Mouse (Mus musculus) spleen, postnatal 14 days (tissue): Measurements from ENCODE around the gene Samd13.

ENCODE experiments used
- DNase-seq, 2 experiments: peaks; one replicate each; pipeline ENCODE4 v3.0.0; 2021 to 2022; ENCODE audit warnings: low spot score in 2 of 2

The Samd13 gene

GRCm38 (mm10) chr3:146684811-146685675, at the start of gene Samd13:
Gene Samd13, minus strand, starts transcription at chr3:146685592.
- DNase-seq = peak in 1 of 2 experiments; percentile 15

DNA sequence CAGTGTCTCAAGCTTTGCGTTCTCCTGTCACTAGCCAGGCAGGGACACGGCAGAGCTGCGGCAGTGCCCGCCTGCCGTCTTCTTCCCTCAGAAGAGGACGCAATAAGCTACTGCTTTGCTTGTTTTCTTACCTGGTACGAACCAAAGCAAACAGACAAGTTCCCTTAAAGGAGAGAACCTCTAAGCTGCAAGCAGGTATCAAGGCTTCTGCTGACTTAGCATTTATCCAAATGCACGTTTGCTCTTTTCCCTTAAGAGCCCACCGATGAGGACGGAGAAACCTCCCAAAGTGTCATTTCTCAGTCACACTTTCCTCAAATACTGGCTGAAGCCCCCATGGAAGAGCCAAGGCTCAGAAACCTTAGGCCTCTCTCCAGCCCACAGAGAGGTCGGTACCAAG, 46.1 kb upstream of the Samd13 start:
- no peak for DNase-seq

DNA sequence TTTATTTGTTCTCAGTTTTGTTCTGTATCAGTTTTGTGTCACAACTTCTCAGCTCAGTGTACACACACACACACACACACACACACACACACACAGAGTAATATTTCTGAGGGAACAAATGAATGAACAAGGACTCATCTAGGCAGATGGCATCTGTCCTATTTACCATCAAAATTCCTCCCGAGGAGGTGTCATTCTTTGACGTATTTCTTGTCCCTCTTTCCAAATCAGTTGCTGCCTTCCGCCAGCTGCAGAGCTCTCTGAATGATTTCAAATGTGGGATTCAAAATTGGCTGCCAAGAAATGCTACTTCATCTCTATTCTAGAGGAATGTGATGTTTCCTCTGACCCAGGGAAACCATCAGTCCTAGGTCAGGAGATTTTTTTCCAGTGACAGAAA, 37.6 kb upstream of the Samd13 start:
- DNase-seq = no peak

DNA sequence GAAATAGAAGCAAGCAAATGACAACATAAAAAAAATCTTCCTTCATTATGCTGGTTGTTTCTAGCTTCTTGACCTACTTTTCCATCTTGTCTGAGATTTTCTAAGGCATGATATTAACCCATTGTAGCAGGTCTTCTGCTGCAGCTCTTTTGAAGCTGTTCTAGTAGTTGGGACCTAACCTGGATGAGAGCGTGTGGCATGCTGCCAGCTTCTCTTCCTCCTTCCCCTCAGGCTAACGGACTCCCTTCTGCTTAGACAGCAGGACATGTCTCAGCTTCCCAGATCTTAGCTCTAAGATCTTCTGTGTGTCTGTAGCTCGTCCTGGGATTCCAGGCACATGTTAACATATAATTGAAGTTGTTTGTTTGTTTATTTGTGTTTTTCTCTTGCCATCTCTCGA, 34.3 kb upstream of the Samd13 start:
- no peak for DNase-seq

DNA sequence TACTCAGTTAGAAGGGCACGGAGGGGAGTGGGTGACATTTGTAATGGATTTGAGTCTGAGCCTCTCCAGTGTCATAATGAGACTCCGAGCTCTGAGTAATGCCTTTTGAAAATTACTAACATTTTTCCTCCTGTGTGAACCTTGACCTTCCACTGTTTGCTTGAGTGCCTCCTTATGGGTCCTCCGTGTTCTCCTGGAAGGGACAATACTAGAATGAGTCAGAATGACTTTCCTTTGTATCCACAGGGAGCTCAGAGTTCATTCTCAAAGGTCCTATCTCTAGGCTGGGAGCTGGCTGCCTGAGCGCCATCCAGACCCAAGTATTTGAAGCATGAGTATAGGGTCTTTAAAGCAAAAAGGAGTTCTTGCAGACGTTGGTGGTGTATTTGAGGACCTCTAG, 32.9 kb upstream of the Samd13 start:
- DNase-seq = no peak

DNA sequence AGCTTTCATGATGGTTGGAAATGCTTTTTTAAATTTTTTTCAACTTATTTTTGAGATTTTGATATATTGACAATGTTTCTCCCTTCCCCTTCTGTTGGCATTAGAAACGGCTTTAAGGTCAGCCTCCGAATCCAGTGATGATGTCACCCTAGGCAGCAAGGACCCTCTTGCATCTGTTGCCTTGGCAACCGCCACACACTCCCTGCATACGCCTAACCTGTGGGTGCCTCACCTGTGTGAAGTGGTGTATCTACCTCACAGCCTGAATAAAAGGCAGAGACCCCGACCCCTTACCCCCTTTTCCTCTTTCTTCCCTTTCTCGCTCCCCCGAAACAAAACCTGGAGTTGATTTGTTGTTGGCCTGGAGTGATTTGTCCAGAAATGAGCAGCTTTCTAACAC, 26.9 kb upstream of the Samd13 start:
- DNase-seq = no peak

GRCm38 (mm10) chr3:146711559-146711958, 26.2 kb upstream of the Samd13 start:
- DNase-seq = no peak

GRCm38 (mm10) chr3:146711084-146711483, 25.7 kb upstream of the Samd13 start:
- DNase-seq = no peak

DNA sequence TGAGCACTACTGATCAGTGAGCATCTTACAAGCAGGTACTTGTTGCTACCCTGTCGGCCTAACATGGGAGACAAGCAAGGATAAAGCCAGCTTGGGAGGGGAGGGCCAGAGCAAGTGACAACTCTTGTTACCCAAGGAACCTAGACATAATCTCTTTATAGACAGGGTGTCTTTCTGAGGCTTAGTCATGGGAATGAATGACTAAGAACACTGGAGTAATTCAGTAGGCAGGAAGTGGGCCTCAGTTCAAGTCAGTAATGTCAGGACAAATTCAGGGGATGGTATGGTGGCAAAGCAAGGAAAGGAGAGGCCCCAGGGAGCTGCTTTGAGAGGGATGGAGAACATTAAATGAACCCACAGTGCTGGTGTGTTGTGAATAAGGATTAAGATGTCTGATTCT, 23.7 kb upstream of the Samd13 start:
- no peak for DNase-seq

- DNase-seq = no peak
Measured at GRCm38 (mm10) chr3:146708381-146708780, 23.0 kb upstream of the Samd13 start.

DNA sequence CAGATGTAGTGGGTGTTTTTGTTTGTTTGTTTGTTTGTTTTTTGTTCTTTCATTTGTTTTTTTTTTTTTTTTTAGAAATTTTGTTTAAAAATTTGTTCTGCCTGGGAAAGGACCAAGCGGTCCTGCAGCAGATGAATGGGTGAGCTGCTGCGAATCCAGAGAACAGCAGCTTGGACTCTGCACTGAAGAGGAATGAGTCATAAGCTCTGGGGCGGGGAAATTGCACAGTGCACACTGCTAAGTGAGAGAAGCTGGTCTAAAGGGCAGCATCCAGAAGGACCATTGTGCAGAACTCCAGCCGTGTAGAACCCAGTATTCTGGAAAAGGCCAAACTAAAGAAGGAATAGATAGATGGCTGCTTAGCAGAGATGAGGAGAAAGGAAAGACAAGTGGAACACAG, 18.7 kb upstream of the Samd13 start:
- DNase-seq = no peak

DNA sequence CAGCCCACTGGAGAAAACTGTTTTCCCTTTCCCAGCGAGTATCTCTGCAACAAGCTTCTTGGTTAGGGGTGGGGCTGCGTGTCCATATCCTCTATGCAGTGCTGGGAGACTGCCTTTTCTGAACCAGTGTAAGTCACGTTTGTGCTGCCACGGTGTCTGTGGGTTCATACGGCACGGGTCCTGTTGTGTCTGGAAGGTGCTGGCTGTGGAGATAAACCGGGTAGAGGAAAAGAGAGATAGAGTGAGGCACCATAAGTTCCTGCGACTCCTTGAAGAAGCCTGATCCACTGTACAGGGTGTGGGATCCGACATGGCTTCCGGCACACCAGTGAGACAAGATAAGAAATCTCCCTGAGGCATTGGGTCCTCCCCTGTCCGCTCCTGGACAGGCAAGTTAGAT, 14.7 kb upstream of the Samd13 start:
- DNase-seq = no peak

- DNase-seq = no peak
Measured at GRCm38 (mm10) chr3:146698982-146699381, 13.6 kb upstream of the Samd13 start.

DNA sequence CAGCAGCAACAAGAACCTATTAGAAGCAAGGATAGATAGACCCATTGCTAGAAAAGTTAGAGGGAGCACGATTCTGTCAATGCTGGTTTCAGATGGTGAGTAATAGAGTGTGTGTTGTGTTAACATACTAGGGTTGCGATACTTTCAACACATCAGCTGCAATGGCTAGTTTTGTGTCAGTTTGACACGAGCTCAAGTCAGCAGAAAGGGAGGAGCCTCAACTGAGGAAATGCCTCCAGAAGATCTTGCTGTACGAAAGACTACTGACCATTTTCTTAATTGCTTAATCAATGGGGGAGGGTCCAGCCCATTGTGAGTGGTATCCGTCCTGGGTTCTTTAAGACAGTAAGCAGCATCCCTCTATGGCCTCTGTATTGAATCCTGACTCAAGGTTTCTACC, 7.2 kb upstream of the Samd13 start:
- DNase-seq = no peak

DNA sequence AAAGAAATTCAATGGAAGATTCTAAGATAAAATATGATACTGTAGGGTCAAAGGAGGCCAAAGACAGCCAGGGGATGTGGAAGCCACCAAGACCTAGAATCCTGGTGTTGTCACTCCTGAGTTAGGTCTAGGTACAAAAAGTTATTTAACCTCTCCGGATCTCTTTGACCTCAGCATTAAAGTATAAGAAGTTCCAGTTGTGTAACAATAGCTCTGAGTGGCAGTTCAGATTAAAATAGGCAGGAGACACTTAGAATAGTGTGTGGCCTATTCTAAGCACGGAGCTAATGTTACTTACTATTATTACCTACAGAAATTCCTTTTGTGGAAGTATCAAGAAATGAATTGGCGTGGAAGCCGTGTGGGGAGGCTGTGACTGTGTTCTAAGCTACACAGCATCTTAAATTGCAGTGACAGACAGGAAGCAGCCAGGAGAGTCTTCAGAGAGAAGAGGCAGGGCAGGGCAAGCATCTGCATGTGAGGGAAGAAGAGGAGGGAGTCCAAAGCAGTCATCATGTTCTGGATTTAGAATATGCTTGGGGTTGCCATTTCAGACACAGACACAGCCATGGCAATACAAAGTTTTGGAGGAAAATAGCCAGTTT, 1.8 kb upstream of the Samd13 start:
- DNase-seq = no peak

GRCm38 (mm10) chr3:146686428-146686827, 1.0 kb upstream of the Samd13 start:
- no peak for DNase-seq

DNA sequence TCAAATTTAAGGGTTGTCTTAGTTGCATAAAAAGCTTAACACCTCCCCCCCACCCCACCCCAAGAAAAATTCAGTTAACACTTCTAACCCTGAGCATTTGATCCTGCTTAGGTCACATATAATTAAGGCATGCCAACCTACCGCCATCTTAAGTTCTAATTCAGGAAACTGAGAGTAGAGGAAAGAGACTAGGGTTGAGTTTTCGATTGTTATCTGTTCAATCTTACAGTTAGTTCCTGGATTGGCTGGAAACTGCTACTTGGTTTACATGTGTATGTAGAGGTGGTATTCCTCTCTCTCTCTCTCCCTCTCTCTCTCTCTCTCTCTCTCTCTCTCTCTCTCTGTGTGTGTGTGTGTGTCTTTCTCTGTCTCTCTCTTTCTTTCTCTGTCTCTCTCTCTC, 2.3 kb downstream of the Samd13 start:
- no peak for DNase-seq

DNA sequence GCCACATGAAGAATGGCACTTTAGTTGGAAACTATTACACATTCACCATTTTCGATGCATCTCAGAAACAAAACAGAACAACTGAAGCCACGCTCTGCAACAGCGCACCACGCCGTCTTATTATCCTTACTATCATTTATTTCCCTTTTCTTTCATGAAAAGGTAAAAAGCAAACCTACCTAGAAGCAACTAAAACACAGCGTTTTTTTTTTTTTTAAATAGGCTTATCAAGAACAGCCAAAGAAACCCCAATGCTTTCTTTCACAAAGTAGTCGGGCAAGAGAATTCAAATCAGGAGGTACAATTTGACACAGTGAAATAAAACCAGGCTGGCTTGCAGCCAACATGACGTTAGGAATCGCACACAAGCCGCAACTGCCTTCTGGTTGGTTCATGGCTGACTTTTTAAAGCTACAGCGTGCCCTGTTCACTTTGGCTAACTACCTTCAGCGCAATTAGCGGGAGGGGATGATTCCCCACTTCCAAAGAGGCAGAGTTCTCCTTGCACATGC, 3.2 kb downstream of the Samd13 start:
- DNase-seq = no peak

DNA sequence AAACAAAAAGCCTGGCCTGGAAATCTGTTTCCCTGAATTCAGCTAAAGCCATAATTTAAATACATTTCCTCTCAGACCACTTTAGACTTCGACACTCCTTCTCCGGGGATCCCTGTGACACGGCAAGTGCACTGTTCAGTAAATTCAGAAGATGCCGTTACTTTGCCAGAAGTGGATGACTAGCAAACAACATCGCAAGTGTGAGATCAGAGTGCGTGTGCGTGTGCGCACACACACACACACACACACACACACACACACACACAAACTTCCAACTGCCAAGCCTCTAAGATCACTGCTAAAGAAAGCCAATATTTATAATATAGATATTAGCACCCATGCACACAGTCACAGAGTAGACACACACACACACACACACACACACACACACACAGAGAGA, 3.7 kb downstream of the Samd13 start:
- DNase-seq = no peak

- no peak for DNase-seq
Measured at GRCm38 (mm10) chr3:146680625-146681024, 4.8 kb downstream of the Samd13 start.

DNA sequence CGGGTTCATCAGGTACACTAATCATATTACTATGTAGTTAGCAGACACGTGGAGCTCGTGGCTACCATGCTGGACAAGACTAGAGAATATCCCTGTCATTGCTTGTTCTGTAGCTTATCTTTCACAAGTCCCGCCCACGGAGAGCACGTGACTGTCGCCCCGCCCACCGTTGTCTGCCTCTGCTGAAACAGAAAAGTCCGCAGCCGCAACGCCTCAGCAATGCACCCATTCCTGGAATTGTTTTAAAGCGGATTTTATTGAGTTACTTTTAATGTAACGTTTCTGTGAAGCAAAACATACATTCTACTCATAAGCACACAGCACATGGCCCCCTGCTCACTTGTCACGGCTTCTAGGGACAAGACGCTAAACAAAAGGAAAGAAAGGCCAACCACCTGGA, 5.7 kb downstream of the Samd13 start:
- DNase-seq = no peak

DNA sequence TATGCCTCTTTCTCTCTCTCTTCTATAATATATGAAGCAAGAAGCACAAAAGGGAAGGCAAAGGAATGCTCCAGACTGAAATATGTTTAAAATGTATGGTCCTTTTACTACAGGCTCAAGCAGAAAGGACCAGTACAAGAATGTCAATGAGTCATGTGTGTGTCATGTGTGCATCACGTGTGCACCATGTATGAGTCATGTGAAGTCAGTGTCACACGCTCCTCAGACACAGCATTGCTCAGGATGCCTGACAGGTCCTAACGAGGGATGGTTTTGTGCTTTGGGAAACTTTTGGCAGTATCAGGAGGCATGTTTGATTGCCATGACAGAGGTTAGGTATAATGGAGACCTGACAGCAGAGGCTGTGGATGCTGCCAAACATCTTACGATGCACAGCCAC, 9.2 kb downstream of the Samd13 start:
- no peak for DNase-seq

DNA sequence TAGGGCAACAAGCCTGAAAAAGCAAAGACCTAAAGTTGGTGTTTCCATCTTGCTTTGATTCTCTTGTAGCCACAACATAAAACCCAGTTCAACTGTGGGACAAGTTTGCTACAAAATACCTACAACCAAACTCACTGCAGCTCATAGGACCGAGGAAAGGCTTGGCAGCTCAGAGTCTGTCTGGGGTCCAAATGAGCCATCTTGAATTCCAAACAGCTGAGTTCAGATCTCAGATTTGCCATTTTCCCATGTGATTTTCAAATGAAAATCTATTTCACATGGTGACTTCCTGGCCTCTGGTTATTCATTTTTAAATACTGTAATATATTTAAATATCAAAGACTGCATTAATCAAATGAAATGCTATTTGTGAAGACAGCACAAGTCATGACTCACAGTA, 10.3 kb downstream of the Samd13 start:
- DNase-seq = no peak
